Mouse (Mus musculus) hindbrain, embryonic 11.5 days (tissue): ENCODE data around the gene Mettl21e. TPM values are rescaled to one million over a fixed set of nuclear protein-coding genes. Genes with fewer than 3 reads are reported as not detected.
"Not testable (repeated sequence)": the region's sequence is repeated elsewhere in the genome, so short reads cannot be mapped to it uniquely, and the experiment has no call there.

Experiments
- ATAC-seq: fragments of 200-750 bp; cut with Nextera tagmentation; 2 replicates; pipeline ENCODE4 v1.8.0; 2017; ENCODE audit warnings: mild to moderate bottlenecking, moderate TSS enrichment, moderate library complexity; ENCODE audit not compliant: low FRiP score
- DNase-seq: peaks from one replicate; pipeline ENCODE4 v3.0.0-alpha.2; 2015; ENCODE audit warnings: low spot score
- H3K27ac ChIP-seq: fragments of 300-500 bp; sonication (generic); 2 replicates; pipeline ENCODE4 v1.5.1; 2014; ENCODE audit warnings: mild to moderate bottlenecking, low read depth, low read length
- H3K27me3 ChIP-seq: fragments of 300-500 bp; sonication (generic); 2 replicates; pipeline ENCODE4 v1.6.1; 2014; ENCODE audit warnings: mild to moderate bottlenecking, low read length, moderate library complexity, mixed read lengths; ENCODE audit not compliant: control insufficient read depth, insufficient read depth
- H3K36me3 ChIP-seq: fragments of 300-500 bp; sonication (generic); 2 replicates; pipeline ENCODE4 v1.6.1; 2014; ENCODE audit warnings: mild to moderate bottlenecking, low read length, moderate library complexity, mixed read lengths; ENCODE audit not compliant: control insufficient read depth, insufficient read depth
- H3K4me1 ChIP-seq: fragments of 300-500 bp; sonication (generic); replicated peaks from 2 replicates; pipeline ENCODE4 v1.6.1; 2014; ENCODE audit warnings: low read length, mixed read lengths; ENCODE audit not compliant: control insufficient read depth, insufficient read depth
- H3K4me2 ChIP-seq: fragments of 300-500 bp; sonication (generic); replicated peaks from 2 replicates; pipeline ENCODE4 v1.6.1; 2014; ENCODE audit warnings: mild to moderate bottlenecking, low read depth, low read length
- H3K4me3 ChIP-seq: fragments of 300-500 bp; sonication (generic); 2 replicates; pipeline ENCODE4 v1.5.1; 2014; ENCODE audit warnings: low read depth, low read length
- H3K9ac ChIP-seq: fragments of 300-500 bp; sonication (generic); 2 replicates; pipeline ENCODE4 v1.6.1; 2014; ENCODE audit warnings: low read depth, low read length
- H3K9me3 ChIP-seq: fragments of 300-500 bp; sonication (generic); 2 replicates; pipeline ENCODE4 v1.6.1; 2016; ENCODE audit warnings: low read length; ENCODE audit not compliant: control insufficient read depth
- WGBS: fragments of 180-500 bp; shearing (Covaris S2); extraction: QIAGEN DNeasy Blood & Tissue Kit; methylation state at CpG from one replicate; pipeline ENCODE4 v1.1.7; 2014; 5-methylcytosine and 5-hydroxymethylcytosine counted together
- polyA plus RNA-seq: library from polyadenylated mRNA; unstranded; fragments of >200 nt; fragmentation: Nextera tagmentation; extraction: Ambion mirVana; gene quantifications from 2 replicates; pipeline ENCODE4 v1.2.1, GENCODE M21; 2014

The Mettl21e gene
- not detected in 2 replicates for polyA plus RNA-seq

GRCm38 (mm10) chr1:44218876-44219275 lies at the start of gene Mettl21e:
Mettl21e (minus strand) TSS chr1:44218961.
- Histone ChIP-seq H3K4me2 (no peak within 1 kb of the TSS), H3K27me3 (no peaks in the 10 kb centered on the region), H3K4me1 (no peaks in the 10 kb centered on the region), H3K36me3 (no peaks in the 10 kb centered on the region), H3K9me3 (no peaks in the 10 kb centered on the region), H3K4me3 (no peak within 1 kb of the TSS), H3K9ac (no peak within 1 kb of the TSS), H3K27ac (no peak within 1 kb of the TSS)
- ATAC-seq = no peak
- WGBS = 79% methylated on average over 1 of the region's 1 CpGs
- no peak for DNase-seq

- ATAC-seq, H3K4me2 ChIP-seq, H3K27ac ChIP-seq, H3K4me1 ChIP-seq, H3K27me3 ChIP-seq, H3K9me3 ChIP-seq, H3K36me3 ChIP-seq, H3K4me3 ChIP-seq, H3K9ac ChIP-seq, DNase-seq: not testable (repeated sequence)
- 78% methylated on average over 2 of the region's 2 CpGs for WGBS
These were observed 21.7 kb upstream of the Mettl21e start for GRCm38 (mm10) chr1:44240440-44240839.

GRCm38 (mm10) chr1:44239969-44240368 lies 21.2 kb upstream of the Mettl21e start:
- Histone ChIP-seq H3K36me3 (no peaks in the 10 kb centered on the region), H3K27me3 (no peaks in the 10 kb centered on the region), H3K27ac (no peak overlapping the region), H3K4me1 (no peaks in the 10 kb centered on the region), H3K4me3 (no peak overlapping the region), H3K9me3 (no peaks in the 10 kb centered on the region), H3K9ac (no peak overlapping the region), H3K4me2 (no peak overlapping the region)
- ATAC-seq = no peak
- DNase-seq = no peak
- WGBS = 89% methylated on average over 3 of the region's 3 CpGs

DNA sequence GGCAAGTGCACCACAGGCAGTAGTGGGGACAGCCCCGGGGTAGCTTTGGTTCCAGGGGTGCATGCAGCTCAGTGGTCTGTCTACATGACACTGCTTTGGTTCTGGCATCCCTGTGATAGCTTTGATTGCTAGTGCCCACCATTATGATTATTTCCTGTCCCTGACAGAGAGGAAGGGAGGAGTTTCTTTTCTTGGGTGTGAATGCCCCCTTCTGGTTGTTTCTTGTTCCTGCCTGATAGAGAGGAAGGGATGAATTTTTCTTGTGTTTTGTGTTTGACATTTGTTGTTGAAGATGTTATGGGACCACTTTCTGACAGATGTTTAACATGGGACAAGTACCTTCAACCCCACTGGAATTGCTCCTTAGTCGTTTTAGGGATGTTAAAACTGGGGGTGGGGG lies 18.5 kb upstream of the Mettl21e start:
- 86% methylated on average over 2 of the region's 2 CpGs for WGBS
- no peaks in the 10 kb centered on the region for H3K9me3 ChIP-seq
- DNase-seq = no peak
- no peak overlapping the region for H3K9ac ChIP-seq
- H3K36me3 ChIP-seq = no peaks in the 10 kb centered on the region
- ATAC-seq = no peak
- H3K4me3 ChIP-seq = no peak overlapping the region
- H3K27ac ChIP-seq = no peak overlapping the region
- H3K4me2 ChIP-seq = no peak overlapping the region
- no peaks in the 10 kb centered on the region for H3K27me3 ChIP-seq
- no peaks in the 10 kb centered on the region for H3K4me1 ChIP-seq

DNA sequence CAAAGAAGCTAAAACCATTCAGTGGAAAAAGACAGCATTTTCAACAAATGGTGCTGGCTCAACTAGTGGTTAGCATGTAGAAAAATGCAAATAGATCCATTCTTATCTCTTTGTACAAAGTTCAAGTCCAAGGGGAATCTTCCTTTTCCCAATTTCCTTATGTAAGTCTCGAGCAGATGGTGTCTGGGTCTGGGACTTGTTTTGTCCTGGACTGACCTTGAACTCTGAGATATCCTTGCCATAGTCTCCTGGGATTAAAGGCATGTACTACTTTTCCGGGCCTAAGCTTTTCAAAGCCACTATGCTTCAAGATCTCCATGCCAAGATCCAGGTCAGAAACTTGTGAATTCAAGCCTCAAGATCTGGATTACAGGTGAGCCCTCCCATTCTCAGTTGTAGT lies 16.6 kb upstream of the Mettl21e start:
- no peak overlapping the region for H3K4me3 ChIP-seq
- H3K27ac ChIP-seq = no peak overlapping the region
- H3K9ac ChIP-seq = no peak overlapping the region
- H3K9me3 ChIP-seq = no peaks in the 10 kb centered on the region
- DNase-seq (no peak), ATAC-seq (no peak)
- H3K4me2 ChIP-seq = no peak overlapping the region
- WGBS = 80% methylated on average over 2 of the region's 2 CpGs
- no peaks in the 10 kb centered on the region for H3K36me3 ChIP-seq
- no peaks in the 10 kb centered on the region for H3K4me1 ChIP-seq
- no peaks in the 10 kb centered on the region for H3K27me3 ChIP-seq

GRCm38 (mm10) chr1:44234531-44234930 lies 15.8 kb upstream of the Mettl21e start:
- H3K4me1 ChIP-seq, H3K9me3 ChIP-seq, H3K9ac ChIP-seq, ATAC-seq, H3K27ac ChIP-seq, H3K36me3 ChIP-seq, H3K4me3 ChIP-seq, H3K4me2 ChIP-seq, H3K27me3 ChIP-seq, DNase-seq: not testable (repeated sequence)
- 98% methylated on average over 2 of the region's 2 CpGs for WGBS

DNA sequence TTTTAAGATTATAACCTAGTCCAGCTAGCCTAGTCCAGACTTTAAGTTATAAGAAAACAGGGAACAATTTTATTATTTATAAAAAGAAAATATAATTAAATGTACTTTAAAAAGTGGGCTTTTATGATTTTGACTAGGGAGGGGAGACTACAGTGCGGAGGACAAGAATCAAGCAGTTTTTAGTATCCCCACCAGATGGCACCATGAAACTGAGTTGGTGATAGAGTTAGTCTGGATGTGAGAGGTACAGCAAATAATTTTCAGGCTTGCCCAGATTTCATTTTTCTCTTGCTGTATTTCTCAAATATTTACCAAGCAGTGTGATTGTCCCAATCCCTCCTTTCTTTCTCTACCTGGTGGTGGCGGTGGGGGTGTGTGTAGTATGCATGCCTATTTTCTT lies 10.3 kb upstream of the Mettl21e start:
- Histone ChIP-seq H3K4me1 (no peaks in the 10 kb centered on the region), H3K4me3 (no peak overlapping the region), H3K9me3 (no peaks in the 10 kb centered on the region), H3K36me3 (no peaks in the 10 kb centered on the region), H3K9ac (no peak overlapping the region), H3K27ac (no peak overlapping the region), H3K27me3 (no peaks in the 10 kb centered on the region), H3K4me2 (no peak overlapping the region)
- peak; percentile 74; the same call in 1 of the 2 replicates for ATAC-seq
- peak; percentile 68 for DNase-seq
- 62% methylated on average over 2 of the region's 2 CpGs for WGBS

- Histone ChIP-seq H3K4me2 (no peak overlapping the region), H3K4me3 (no peak overlapping the region), H3K36me3 (no peaks in the 10 kb centered on the region), H3K27ac (no peak overlapping the region), H3K9me3 (no peaks in the 10 kb centered on the region), H3K27me3 (no peaks in the 10 kb centered on the region), H3K9ac (no peak overlapping the region), H3K4me1 (no peaks in the 10 kb centered on the region)
- no peak for DNase-seq
- 84% methylated on average over 2 of the region's 2 CpGs for WGBS
- no peak for ATAC-seq
These were observed 1.6 kb downstream of the Mettl21e start for GRCm38 (mm10) chr1:44217118-44217517.

- no peaks in the 10 kb centered on the region for H3K36me3 ChIP-seq
- H3K4me2 ChIP-seq = no peak overlapping the region
- H3K9me3 ChIP-seq = no peaks in the 10 kb centered on the region
- no peak for ATAC-seq
- no peak for DNase-seq
- H3K27me3 ChIP-seq = no peaks in the 10 kb centered on the region
- no peak overlapping the region for H3K27ac ChIP-seq
- no peak overlapping the region for H3K9ac ChIP-seq
- 88% methylated on average over 2 of the region's 2 CpGs for WGBS
- no peak overlapping the region for H3K4me3 ChIP-seq
- H3K4me1 ChIP-seq = no peaks in the 10 kb centered on the region
These were observed 2.2 kb downstream of the Mettl21e start for GRCm38 (mm10) chr1:44216352-44217116.
